Mouse (Mus musculus): ENCODE measurements around the gene Nmnat2.

The Nmnat2 gene

GRCm38 (mm10) chr1:152986981-152987380 is 32.2 kb downstream of the Nmnat2 start:
- DNase-seq (ENCODE audit: low spot score), result no peak

- DNase-seq (ENCODE audit: low spot score), result no peak
These were observed 35.3 kb downstream of the Nmnat2 start for GRCm38 (mm10) chr1:152990067-152990466.

GRCm38 (mm10) chr1:152992271-152993134 is 37.7 kb downstream of the Nmnat2 start:
- DNase-seq (ENCODE audit: low spot score), result no peak

- DNase-seq (ENCODE audit: low spot score), result no peak
These were observed 39.0 kb downstream of the Nmnat2 start for GRCm38 (mm10) chr1:152993803-152994202.

GRCm38 (mm10) chr1:152999983-153000382 is 45.2 kb downstream of the Nmnat2 start:
- DNase-seq (ENCODE audit: low spot score), result no peak

- no peak for DNase-seq (ENCODE audit: low spot score)
These were observed 45.9 kb downstream of the Nmnat2 start for GRCm38 (mm10) chr1:153000486-153001228.

GRCm38 (mm10) chr1:153002295-153003050 is 47.7 kb downstream of the Nmnat2 start:
- DNase-seq (ENCODE audit: low spot score), result no peak

- DNase-seq (ENCODE audit: low spot score), result no peak
These were observed 49.7 kb downstream of the Nmnat2 start for GRCm38 (mm10) chr1:153004472-153004871.

- no peak for DNase-seq (ENCODE audit: low spot score)
These were observed 51.3 kb downstream of the Nmnat2 start for GRCm38 (mm10) chr1:153006054-153006453.

- no peak for DNase-seq (ENCODE audit: low spot score)
These were observed 52.0 kb downstream of the Nmnat2 start for GRCm38 (mm10) chr1:153006761-153007160.

- no peak for DNase-seq (ENCODE audit: low spot score)
These were observed 52.5 kb downstream of the Nmnat2 start for GRCm38 (mm10) chr1:153007292-153007691.

GRCm38 (mm10) chr1:153007824-153008223 is 53.0 kb downstream of the Nmnat2 start:
- no peak for DNase-seq (ENCODE audit: low spot score)

GRCm38 (mm10) chr1:153009338-153009737 is 54.5 kb downstream of the Nmnat2 start:
- no peak for DNase-seq (ENCODE audit: low spot score)

GRCm38 (mm10) chr1:153010353-153011351 is 55.9 kb downstream of the Nmnat2 start:
- DNase-seq (ENCODE audit: low spot score), result no peak

GRCm38 (mm10) chr1:153011544-153011943 is 56.8 kb downstream of the Nmnat2 start:
- DNase-seq (ENCODE audit: low spot score), result no peak

GRCm38 (mm10) chr1:153013541-153014288 is 58.9 kb downstream of the Nmnat2 start:
- no peak for DNase-seq (ENCODE audit: low spot score)

GRCm38 (mm10) chr1:153014431-153015186 is 59.8 kb downstream of the Nmnat2 start:
- peak; percentile 16 for DNase-seq (ENCODE audit: low spot score)

- DNase-seq (ENCODE audit: low spot score), result no peak
These were observed 61.8 kb downstream of the Nmnat2 start for GRCm38 (mm10) chr1:153016465-153017163.

GRCm38 (mm10) chr1:153019128-153019527 is 64.3 kb downstream of the Nmnat2 start:
- DNase-seq (ENCODE audit: low spot score), result no peak

Data from ovary, postnatal 10 days (tissue).